Mouse (Mus musculus): ENCODE measurements around the gene Tspan5. TPM values are rescaled to one million over a fixed set of nuclear protein-coding genes. Genes with fewer than 3 reads are reported as not detected.

The Tspan5 gene
- total RNA-seq, 1 experiment = 12.7 TPM

DNA sequence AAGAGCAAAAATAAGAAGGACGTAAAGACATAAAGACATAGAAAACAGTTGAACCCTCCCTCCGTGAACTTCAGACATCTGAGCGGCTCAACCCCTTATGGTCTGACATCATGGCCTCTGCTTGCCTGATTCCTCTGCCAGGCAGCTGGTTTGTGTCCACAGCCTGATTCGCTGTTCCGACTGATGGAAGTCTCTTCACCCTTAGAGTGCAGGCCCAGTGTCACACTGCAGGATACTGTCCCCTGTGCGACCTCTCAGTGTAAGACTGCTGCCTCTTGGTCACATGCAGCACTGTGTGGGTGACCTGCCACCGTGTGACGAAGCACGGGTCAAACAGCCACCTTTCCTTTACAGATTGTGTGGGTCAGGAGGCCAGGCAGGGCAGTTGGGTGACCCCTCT, 39.5 kb downstream of the Tspan5 start:
- peaks cover under 1 to 10% of the 10 kb centered on the region in 2 experiments; a peak in 3 of 4 replicates for H3K4me1 ChIP-seq (ENCODE audit: control insufficient read depth in 2 of 2, insufficient read depth in 2 of 2, low read length in 2 of 2, poor library complexity in 1 of 2)
- in situ Hi-C loops (cut with MboI; ENCODE audit: low sequenced_read_pairs in 2 of 2, unreplicated experiment in 2 of 2) = no loop called here
- no peaks in the 10 kb centered on the region for H3K9me3 ChIP-seq (ENCODE audit: control insufficient read depth, insufficient read depth, low read depth, low read length)
- H3K4me3 ChIP-seq (ENCODE audit: insufficient read depth in 1 of 2, low read depth in 1 of 2, low read length in 2 of 2, poor library complexity in 1 of 2, severe bottlenecking in 1 of 2) = no peak overlapping the region
- peaks cover under 1% of the 10 kb centered on the region; the same call in 1 of the 2 replicates for H3K36me3 ChIP-seq (ENCODE audit: control insufficient read depth, insufficient read depth, low read length, poor library complexity, severe bottlenecking)
- no peak overlapping the region for H3K27ac ChIP-seq (ENCODE audit: insufficient read depth, low read depth, low read length, poor library complexity, severe bottlenecking)
- TF ChIP-seq ZNF384 (IDR thresholded peaks at IDR 0.05; ENCODE audit: low read depth, low read length) (no peak), HCFC1 (IDR thresholded peaks at IDR 0.05; ENCODE audit: borderline replicate concordance, insufficient read depth, low read length) (no peak), ZC3H11A (IDR thresholded peaks at IDR 0.05; ENCODE audit: borderline replicate concordance, low read depth, low read length) (no peak), CHD2 (IDR thresholded peaks at IDR 0.05; ENCODE audit: low read depth, low read length) (no peak), MAFK (IDR thresholded peaks at IDR 0.05; ENCODE audit: insufficient read depth, low read depth, low read length) (no peak)
- H3K9ac ChIP-seq (ENCODE audit: insufficient read depth, low read depth, low read length, poor library complexity, severe bottlenecking) = no peak overlapping the region
- no peak for DNase-seq (ENCODE audit: low read depth, low spot score)

DNA sequence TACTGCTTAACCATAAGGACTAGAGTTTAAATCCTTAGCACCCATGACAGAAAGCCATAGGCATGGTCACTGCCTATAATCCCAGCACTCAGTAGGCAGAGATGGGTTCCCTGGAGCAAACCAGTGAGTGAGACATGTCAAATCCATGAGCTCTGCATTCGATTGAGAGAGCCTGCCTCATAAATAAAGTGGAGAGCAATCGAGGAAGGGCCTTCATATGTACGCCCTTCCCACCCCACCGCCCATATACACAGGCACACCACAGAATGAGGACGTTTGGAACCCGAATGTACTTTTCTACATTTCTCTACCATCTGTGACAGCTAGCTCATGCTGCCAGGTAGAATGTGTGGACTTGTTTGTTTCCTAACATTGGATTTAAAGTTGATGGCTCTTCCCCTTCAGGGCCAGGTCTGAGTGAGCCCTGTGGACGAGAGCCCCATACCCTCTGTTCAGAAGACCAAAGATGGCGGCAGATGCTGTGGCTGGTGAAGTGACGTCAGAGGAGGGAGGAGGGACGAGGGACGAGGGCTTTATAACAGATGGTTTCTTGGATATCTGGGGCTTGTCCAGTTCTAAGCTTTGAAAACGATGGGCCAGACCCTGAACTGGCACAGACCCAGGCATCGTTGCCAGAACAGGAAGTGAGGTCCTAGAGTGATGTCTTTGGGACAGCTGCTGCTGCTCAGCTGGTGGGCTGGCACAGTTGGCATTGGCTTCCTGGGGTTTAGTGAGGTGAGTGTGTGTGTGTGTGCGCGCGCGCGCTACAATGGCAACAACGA, 42.1 kb downstream of the Tspan5 start:
- no peak overlapping the region for H3K27ac ChIP-seq (ENCODE audit: insufficient read depth, low read depth, low read length, poor library complexity, severe bottlenecking)
- H3K9me3 ChIP-seq (ENCODE audit: control insufficient read depth, insufficient read depth, low read depth, low read length) = no peaks in the 10 kb centered on the region
- TF ChIP-seq MAFK (IDR thresholded peaks at IDR 0.05; ENCODE audit: insufficient read depth, low read depth, low read length) = no peak
- no peak for TF ChIP-seq CHD2 (IDR thresholded peaks at IDR 0.05; ENCODE audit: low read depth, low read length)
- no peak for TF ChIP-seq HCFC1 (IDR thresholded peaks at IDR 0.05; ENCODE audit: borderline replicate concordance, insufficient read depth, low read length)
- no peak for TF ChIP-seq ZNF384 (IDR thresholded peaks at IDR 0.05; ENCODE audit: low read depth, low read length)
- no peak for TF ChIP-seq ZC3H11A (IDR thresholded peaks at IDR 0.05; ENCODE audit: borderline replicate concordance, low read depth, low read length)
- H3K4me1 ChIP-seq (ENCODE audit: control insufficient read depth in 2 of 2, insufficient read depth in 2 of 2, low read length in 2 of 2, poor library complexity in 1 of 2) = peaks cover 4 to 8% of the 10 kb centered on the region in 2 experiments; a peak in 2 of 4 replicates
- no peak for DNase-seq (ENCODE audit: low read depth, low spot score)
- H3K36me3 ChIP-seq (ENCODE audit: control insufficient read depth, insufficient read depth, low read length, poor library complexity, severe bottlenecking) = peaks cover 2% of the 10 kb centered on the region; the same call in 1 of the 2 replicates
- H3K4me3 ChIP-seq (ENCODE audit: insufficient read depth in 1 of 2, low read depth in 1 of 2, low read length in 2 of 2, poor library complexity in 1 of 2, severe bottlenecking in 1 of 2) = no peak overlapping the region
- no peak overlapping the region for H3K9ac ChIP-seq (ENCODE audit: insufficient read depth, low read depth, low read length, poor library complexity, severe bottlenecking)
- in situ Hi-C loops (cut with MboI; ENCODE audit: low sequenced_read_pairs in 2 of 2, unreplicated experiment in 2 of 2) = no loop called here

DNA sequence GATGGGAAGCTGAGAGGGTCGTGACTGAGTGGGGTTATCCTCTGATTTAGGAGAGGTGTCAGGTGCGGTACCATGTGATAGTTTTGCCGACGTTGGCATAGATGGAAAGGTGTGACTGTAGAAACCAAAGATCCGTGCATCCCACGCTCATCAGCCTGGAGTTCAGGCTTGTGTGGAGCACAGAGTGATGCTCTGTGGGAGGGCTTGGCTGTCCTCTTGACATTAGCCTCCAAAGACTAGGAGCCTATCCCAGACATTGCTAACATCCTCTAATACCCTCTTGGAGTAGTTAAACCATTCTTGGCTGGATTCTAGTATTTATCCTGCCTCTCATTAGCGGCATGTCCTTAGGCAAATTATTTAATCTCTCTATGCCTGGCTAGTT, 42.6 kb downstream of the Tspan5 start:
- no peak overlapping the region for H3K4me3 ChIP-seq (ENCODE audit: insufficient read depth in 1 of 2, low read depth in 1 of 2, low read length in 2 of 2, poor library complexity in 1 of 2, severe bottlenecking in 1 of 2)
- no peak overlapping the region for H3K27ac ChIP-seq (ENCODE audit: insufficient read depth, low read depth, low read length, poor library complexity, severe bottlenecking)
- no peak overlapping the region for H3K9ac ChIP-seq (ENCODE audit: insufficient read depth, low read depth, low read length, poor library complexity, severe bottlenecking)
- H3K36me3 ChIP-seq (ENCODE audit: control insufficient read depth, insufficient read depth, low read length, poor library complexity, severe bottlenecking) = peaks cover 2% of the 10 kb centered on the region; the same call in 1 of the 2 replicates
- no peak for DNase-seq (ENCODE audit: low read depth, low spot score)
- no peaks in the 10 kb centered on the region for H3K9me3 ChIP-seq (ENCODE audit: control insufficient read depth, insufficient read depth, low read depth, low read length)
- peaks cover 5 to 8% of the 10 kb centered on the region in 2 experiments; a peak in 2 of 4 replicates for H3K4me1 ChIP-seq (ENCODE audit: control insufficient read depth in 2 of 2, insufficient read depth in 2 of 2, low read length in 2 of 2, poor library complexity in 1 of 2)
- TF ChIP-seq HCFC1 (IDR thresholded peaks at IDR 0.05; ENCODE audit: borderline replicate concordance, insufficient read depth, low read length) (no peak), ZC3H11A (IDR thresholded peaks at IDR 0.05; ENCODE audit: borderline replicate concordance, low read depth, low read length) (no peak), CHD2 (IDR thresholded peaks at IDR 0.05; ENCODE audit: low read depth, low read length) (no peak), ZNF384 (IDR thresholded peaks at IDR 0.05; ENCODE audit: low read depth, low read length) (no peak), MAFK (IDR thresholded peaks at IDR 0.05; ENCODE audit: insufficient read depth, low read depth, low read length) (no peak)
- in situ Hi-C loops (cut with MboI; ENCODE audit: low sequenced_read_pairs in 2 of 2, unreplicated experiment in 2 of 2) = no loop called here

DNA sequence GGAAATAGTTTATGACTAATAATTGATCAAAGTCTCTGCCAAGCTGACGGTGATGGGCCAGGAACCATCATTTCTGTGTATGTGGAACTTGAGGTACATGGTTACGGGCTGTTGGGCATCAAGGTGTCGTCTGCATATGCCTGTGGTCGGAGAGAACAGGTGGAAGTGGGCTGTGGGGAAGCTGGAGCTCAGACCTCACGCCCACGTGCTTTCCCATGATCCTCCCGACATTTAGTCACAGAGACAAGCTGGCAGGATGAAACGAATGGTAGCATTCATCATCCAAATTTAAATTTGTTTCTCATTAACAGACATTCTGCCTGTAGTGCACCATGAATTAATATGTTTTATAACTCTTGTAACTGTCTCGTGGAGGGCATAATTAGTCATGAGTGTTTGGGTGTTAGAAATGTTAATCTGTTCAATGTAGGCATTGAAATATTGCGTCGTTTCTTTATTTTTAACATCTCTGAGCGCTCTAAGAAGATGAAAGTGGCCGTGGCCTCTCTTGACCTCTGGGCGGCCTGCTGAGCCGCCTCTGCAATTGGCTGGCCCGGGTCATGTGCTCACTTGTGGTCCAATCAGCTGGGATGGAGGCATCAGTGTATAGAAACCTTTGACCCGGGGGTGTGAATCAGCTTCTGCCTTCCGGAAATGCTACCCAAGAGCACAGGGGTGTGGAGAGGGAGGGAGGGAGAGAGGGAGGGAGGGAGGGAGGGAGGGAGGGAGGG, 45.9 kb downstream of the Tspan5 start:
- DNase-seq (ENCODE audit: low read depth, low spot score) = no peak
- no peak overlapping the region for H3K9ac ChIP-seq (ENCODE audit: insufficient read depth, low read depth, low read length, poor library complexity, severe bottlenecking)
- no peak for TF ChIP-seq CHD2 (IDR thresholded peaks at IDR 0.05; ENCODE audit: low read depth, low read length)
- TF ChIP-seq HCFC1 (IDR thresholded peaks at IDR 0.05; ENCODE audit: borderline replicate concordance, insufficient read depth, low read length) = no peak
- TF ChIP-seq ZC3H11A (IDR thresholded peaks at IDR 0.05; ENCODE audit: borderline replicate concordance, low read depth, low read length) = no peak
- no peak for TF ChIP-seq MAFK (IDR thresholded peaks at IDR 0.05; ENCODE audit: insufficient read depth, low read depth, low read length)
- no peak for TF ChIP-seq ZNF384 (IDR thresholded peaks at IDR 0.05; ENCODE audit: low read depth, low read length)
- H3K4me1 ChIP-seq (ENCODE audit: control insufficient read depth in 2 of 2, insufficient read depth in 2 of 2, low read length in 2 of 2, poor library complexity in 1 of 2) = peaks cover 2 to 5% of the 10 kb centered on the region in 2 experiments; a peak in 1 of 4 replicates
- H3K9me3 ChIP-seq (ENCODE audit: control insufficient read depth, insufficient read depth, low read depth, low read length) = no peaks in the 10 kb centered on the region
- no peak overlapping the region for H3K4me3 ChIP-seq (ENCODE audit: insufficient read depth in 1 of 2, low read depth in 1 of 2, low read length in 2 of 2, poor library complexity in 1 of 2, severe bottlenecking in 1 of 2)
- in situ Hi-C loops (cut with MboI; ENCODE audit: low sequenced_read_pairs in 2 of 2, unreplicated experiment in 2 of 2) = no loop called here
- H3K27ac ChIP-seq (ENCODE audit: insufficient read depth, low read depth, low read length, poor library complexity, severe bottlenecking) = no peak overlapping the region
- peaks cover 2% of the 10 kb centered on the region; the same call in 1 of the 2 replicates for H3K36me3 ChIP-seq (ENCODE audit: control insufficient read depth, insufficient read depth, low read length, poor library complexity, severe bottlenecking)
